Mouse (Mus musculus) ovary, postnatal 14 days (tissue): Measurements from ENCODE around the gene Rfx2.

Experiments used
- DNase-seq: peaks from one replicate; pipeline ENCODE4 v3.0.0; 2022; ENCODE audit warnings: low spot score

Rfx2 gene

GRCm38 (mm10) chr17:56832918-56833317, 2.1 kb upstream of the Rfx2 start:
- DNase-seq: no peak

DNA sequence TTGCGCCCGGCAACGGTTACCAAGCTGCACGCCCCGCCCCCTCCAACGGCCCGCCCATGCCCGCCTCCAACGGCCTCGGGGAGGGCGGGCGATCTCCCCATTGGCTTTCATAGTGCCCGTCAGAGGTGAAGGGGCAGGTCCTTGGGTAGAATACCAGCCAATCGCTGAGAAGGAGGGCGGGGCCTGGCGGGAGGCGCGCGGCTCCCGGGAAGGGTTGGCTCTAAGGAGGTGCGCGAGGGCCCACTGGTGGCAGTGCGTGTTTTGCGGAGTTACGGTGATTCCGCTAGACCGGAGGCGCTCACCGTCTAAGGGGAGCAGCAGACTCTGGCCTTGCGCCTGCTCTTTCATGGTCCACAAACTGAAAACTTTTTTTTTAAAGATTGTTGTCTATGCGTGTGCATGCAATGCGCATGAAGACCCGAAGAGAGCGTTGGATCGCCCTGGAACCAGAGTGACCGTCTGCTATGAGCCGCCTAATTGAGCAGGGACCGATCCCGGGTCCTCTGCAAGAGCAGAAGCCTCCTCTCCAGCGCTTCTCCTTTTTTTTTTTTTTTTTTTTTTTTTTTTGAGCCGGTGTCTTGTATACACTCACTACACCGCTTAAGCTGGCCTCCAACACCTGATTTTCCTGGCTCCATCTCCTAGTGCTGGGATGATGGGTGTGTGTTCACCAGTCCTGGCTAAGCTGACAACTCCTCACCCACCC, 451 bp upstream of the Rfx2 start:
- DNase-seq: peak; percentile 96

DNA sequence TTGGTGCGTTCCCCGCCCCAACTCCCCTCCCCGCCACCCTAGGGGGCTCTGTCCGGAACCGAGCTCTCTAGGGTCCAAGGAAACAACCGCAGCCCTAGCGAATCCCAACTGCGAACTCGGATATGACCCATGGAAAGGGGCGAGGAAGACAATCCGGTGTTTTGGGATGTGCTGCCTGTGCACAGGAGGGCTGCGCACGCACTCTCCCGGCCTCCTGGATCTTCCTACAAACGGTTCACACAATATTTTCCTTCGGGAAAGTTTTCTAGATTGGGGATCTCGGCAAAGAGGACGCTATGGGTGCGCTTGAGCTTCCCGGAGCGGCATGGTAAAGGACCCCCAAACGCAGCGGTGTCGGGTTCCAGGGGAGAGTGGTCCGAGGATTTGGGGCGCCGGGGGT, 1.0 kb downstream of the Rfx2 start:
- no peak for DNase-seq

GRCm38 (mm10) chr17:56829171-56829570, 1.6 kb downstream of the Rfx2 start:
- no peak for DNase-seq

DNA sequence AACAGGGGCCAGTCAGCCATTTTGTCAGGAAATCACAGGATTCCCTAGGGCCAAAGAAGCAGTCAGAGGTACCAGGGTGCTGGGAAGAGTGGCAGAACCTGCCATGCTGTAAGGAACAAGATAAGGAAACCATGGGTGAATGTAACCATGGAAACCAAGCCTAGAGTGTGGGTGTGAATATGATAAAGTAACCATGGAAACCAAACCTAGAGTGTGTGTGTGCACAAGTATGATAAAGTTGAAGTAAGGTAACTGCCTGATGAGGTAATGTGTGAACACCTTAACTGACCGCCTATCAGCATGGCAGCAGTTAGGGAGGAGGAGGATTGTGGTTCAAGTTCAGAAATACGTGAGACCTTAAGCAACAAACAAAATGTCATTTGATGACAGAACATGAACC, 4.1 kb downstream of the Rfx2 start:
- no peak for DNase-seq

- no peak for DNase-seq
These were observed 7.5 kb downstream of the Rfx2 start for GRCm38 (mm10) chr17:56823352-56823751.

DNA sequence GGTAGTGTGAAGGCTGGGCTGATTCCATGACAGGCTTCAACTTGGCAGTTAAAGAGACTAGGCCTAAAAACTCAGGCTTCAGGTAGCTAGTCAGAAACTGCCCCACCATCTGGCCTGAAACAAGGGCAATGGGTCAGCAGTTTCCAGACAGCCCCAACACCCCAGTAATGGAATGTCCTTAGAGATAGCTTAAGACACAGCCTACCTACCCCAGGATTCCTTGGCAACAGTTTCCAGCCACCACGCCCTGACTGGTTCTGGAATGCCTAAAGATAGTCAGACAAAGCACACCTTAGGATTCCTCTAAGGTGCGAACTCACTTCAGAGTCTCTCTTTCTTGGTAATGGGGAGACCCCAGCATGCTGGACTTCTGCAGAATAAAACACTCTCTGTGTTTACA, 8.4 kb downstream of the Rfx2 start:
- DNase-seq: no peak

- DNase-seq: no peak
These were observed 11.1 kb downstream of the Rfx2 start for GRCm38 (mm10) chr17:56819694-56820111.

DNA sequence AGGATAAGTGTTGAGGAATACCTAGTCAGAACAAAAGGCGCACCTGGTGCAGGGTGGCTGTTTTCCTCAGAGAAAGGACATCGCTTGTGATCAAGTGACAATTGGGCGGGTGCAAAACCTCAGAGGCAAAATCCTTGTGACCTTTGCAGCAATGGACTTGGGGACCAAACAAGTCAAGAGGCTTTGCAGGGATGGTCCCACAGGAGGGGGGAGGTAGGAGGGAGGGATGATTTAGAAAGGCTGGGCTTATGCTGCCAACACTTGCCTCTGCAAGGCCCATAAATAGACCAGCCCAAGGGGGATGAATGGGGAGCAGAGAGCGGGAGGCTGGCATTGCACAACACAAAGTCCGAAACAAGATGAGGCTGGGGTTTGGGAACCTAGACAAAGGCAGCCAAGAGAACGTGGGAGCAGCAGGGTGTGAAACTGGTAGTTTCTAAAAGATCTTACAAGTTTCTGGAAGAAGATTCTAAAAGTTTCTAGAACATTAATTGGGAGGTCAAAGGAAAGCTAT, 11.7 kb downstream of the Rfx2 start:
- no peak for DNase-seq

DNA sequence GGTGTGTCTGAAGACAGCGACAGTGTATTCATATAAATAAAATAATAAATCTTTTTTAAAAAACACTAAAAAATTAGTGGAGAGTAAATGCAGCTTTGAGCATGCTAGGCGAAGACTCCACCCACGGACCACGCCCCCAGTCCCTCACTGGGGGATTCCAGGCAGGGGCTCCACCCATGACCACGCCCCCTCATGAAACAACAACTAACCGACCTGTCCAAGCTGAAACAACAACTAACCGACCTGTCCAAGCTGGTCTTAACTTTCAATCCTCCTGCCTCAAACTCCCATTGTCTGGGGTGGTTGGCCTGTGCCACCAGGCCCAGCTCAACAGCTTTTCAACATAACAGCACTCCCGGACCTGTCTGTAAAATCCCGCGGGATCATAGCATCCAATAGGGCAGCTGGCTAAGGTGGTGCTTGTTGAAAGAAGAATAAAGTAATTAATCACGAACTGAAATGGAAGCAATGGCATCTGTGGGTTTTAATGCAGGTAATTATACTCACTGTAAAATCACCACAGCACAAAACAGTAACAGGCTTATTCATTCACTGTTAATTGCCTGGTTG, 12.7 kb downstream of the Rfx2 start:
- no peak for DNase-seq

DNA sequence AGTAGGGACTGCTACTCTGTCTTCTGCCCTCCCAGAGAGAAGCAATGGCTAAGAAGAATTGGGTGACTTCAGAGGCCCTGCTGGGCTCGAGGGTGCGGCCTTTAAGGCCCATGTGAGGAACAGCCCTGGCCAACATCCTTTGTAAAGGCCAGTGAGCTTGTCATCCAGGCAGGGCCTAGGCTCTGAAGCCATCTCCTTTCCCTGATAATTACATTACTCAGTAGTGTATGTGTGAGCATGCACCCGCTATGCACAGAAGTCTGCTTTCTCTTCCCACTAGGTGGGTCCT, 15.8 kb downstream of the Rfx2 start:
- no peak for DNase-seq

DNA sequence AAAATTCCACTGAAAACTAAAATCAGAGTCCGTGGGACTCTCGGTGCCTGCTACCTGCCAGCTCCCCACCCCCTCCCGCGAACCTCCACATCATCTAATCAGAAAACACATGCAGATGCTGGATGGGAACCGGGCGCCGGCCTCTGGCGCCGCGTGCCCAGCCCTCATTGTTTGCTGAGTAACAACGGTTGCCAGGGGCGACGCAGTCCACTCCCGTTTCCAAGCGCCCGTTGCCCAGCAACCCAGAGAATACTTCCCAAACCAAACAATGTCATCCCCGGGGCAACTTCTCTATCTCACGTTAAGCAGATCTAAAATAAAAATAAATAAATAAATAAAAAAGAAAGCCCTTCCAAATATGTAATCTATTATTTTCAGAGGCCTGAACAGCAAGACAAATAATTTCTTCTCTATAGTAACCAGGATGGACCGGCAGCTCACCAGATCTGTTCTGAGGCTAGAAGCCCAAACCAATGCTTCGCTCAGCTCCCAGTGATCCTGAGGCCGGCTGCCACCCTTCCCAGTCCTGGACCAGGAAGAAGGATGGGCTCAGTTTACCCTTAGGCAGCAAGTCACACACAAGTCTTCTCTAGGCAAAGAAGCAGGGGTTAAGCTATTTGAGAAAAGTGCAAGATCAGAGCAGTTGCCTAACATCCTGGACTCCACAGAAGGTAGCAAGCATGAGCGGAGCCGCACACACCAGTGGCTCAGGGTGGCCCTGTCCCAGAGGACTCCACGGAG, 16.3 kb downstream of the Rfx2 start:
- peak; percentile 73 for DNase-seq

DNA sequence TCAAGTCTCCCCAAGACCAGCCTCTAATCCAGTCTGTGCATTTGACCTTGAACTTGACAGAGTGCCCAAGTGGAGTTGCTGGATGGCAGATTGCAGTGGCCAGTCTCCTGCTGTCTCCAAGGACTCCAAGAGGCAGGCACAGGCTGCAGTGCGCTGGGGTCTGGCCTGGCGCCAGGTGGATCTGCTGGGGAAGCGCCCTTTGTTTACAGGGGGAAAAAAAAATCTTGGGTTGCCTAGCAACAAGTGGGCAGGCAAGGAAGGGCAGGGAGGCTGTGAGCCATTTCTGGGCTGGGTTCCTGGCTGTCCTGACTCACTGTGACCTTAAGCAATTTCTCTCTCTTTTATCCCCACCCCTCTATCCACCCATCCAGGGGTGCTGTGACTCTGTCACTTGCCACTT, 20.6 kb downstream of the Rfx2 start:
- peak; percentile 87 for DNase-seq

DNA sequence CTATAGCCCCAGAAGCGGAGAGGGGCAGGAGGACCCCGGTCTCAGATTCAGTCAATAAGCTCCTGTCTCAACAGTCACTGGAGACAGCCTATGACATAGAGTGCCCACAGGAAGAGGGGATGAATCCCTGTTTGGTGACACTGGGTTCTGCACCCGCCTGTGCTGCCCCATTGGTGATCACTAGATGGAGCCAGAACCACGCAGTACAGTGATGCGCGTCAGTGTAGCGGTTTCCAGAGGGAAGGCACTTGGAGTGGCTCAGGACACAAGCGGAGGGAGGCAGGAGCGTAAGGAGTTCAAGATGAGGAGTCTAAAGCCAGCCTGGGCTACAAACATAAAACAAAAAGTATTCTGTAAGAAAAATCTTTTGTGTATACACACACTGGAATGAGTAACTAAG, 22.3 kb downstream of the Rfx2 start:
- peak; percentile 67 for DNase-seq

GRCm38 (mm10) chr17:56805784-56806183, 25.0 kb downstream of the Rfx2 start:
- no peak for DNase-seq

- DNase-seq: no peak
These were observed 25.9 kb downstream of the Rfx2 start for GRCm38 (mm10) chr17:56804952-56805351.

DNA sequence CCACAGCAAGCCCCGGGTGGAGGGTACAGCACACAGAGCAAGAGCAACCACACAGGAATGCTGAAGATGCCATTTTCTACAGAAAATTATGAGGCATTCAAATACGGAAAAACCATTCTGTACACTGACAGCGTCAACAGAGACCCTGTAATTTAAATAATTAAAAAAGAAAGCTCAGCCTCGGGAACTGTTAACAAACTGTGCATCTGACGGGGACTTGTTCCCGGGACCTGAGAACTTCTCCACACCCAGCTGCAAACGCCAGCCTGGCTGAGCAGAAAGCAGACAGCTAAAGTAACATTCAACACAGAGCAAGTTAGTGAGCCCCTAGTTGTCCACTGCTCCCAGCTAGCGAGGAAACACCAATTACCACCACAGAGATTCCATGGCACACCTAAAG, 28.7 kb downstream of the Rfx2 start:
- no peak for DNase-seq

DNA sequence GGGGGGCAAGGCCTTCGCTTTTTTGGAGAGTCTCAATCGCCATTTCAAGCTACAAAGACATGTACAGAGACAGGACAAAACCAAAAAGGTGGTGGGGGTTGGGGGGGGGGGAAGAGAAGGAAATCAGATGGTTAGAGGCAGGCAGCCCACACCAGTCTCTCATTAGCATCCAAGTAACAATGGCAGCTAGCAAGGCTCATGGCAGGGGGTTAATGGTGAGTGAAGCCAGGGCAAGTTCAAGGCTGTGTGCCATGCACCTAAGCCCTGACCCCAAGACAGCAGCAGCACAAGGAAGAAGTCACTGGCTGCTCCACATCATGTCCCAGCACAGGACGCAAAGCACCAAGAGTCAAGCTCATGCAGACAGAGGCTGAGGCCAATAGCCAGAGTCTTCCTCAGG, 31.5 kb downstream of the Rfx2 start:
- DNase-seq: no peak

DNA sequence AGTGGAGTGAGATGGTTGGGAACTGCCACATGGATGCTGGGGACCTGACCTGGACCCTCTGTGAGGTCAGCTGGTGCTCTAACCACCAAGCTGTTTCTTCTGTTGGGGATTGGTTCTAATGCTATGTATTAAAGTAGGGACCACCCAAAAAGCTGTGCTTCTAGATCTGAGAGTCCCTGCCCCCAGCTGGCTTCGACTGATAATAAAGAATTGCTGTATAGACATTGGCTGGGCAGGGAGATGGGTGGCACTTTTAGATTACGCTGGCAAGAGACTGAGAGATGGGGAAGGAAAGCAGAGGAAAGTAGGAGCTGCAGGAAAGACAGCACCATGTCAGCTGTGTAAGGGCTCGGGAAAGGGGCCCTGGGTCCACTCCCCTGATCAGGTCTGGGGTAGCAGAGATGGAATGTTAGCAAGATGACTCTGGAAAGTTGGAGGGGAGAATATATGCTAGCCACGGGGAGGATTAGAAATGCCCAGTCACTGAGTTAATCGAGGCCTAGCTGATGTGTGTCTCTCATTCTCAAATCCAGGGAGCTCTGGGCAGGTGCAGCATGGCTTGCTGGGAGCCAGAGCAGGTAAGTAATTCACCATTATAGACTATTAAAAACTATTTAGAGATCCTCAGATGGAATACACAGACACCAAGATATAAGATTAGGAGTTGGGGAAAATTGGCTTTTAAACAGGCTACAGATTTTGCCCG, 37.0 kb downstream of the Rfx2 start:
- no peak for DNase-seq

DNA sequence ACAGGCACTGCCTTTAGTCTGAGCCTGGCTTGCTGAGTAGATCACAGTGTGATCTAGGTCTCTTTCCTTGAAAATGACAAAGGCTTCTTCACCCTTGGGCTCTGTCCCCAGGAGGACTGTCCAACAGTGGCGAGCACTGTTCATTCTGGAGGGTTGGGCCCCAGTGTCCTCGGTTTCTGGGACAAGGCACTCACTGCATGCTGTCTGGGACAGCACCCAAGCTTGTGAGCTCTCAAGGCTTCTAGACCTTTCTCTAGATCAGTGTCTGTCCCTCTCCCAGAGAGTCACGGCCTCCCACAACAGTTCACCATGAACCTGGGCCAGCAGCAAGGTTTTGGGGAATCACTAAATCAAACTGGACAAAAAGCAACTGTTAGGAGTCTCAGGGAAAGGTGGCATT, 38.2 kb downstream of the Rfx2 start:
- no peak for DNase-seq

DNA sequence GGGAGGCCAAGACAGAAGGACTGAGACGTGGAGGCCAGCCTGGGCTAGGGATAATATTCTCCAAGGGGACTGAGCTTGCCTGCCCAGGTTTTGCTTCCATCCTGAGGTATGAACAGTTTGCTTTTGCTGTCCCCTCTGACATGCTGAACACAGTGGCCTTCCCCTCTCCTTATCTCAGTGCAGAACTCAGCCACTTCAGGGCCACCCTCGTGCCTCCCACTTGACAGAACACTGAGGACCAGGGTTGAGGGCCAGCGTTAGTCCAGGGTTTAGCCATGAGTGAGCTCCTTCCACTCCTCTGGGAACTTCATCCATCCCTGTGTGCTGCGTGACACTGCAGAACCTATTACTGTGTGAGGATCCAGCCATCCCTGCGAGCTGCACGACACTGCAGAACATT, 41.5 kb downstream of the Rfx2 start:
- no peak for DNase-seq

DNA sequence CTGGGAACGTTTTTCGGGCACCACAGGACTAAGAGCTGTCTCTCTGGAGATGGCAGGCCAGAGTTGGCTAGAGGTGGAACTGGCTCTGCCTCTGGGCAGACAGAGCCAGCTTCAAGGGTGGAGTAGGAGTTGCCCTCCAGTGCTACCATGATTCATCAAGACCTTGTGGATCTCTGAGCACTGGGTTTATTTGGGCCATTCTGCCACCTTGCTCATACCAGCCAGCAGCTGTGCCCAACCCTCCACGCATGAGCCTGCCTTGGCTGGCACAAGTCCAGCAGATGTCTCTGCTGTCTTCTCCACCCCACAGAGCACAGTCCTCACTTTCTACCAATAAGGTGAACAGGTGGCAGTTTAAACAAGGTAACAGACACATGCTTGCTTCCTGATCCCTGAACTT, 41.9 kb downstream of the Rfx2 start:
- DNase-seq: no peak
